Mouse (Mus musculus) forebrain, embryonic 13.5 days (tissue): ENCODE results near the gene Tgfb1. TPM values are rescaled to one million over a fixed set of nuclear protein-coding genes. Genes with fewer than 3 reads are reported as not detected.

ENCODE experiments used
- ATAC-seq: fragments of 200-750 bp; cut with Nextera tagmentation; 2 replicates; pipeline ENCODE4 v1.8.0; 2017
- H3K27ac ChIP-seq: fragments of 300-500 bp; sonication (generic); 2 replicates; pipeline ENCODE4 v1.5.1; 2015; ENCODE audit warnings: inconsistent platforms, mild to moderate bottlenecking, moderate library complexity
- H3K27me3 ChIP-seq: fragments of 300-500 bp; sonication (generic); 2 replicates; pipeline ENCODE4 v1.6.1; 2015; ENCODE audit warnings: mild to moderate bottlenecking, inconsistent platforms
- H3K36me3 ChIP-seq: fragments of 300-500 bp; sonication (generic); 2 replicates; pipeline ENCODE4 v1.6.1; 2015; ENCODE audit warnings: mild to moderate bottlenecking, inconsistent platforms; ENCODE audit not compliant: poor library complexity, severe bottlenecking
- H3K4me1 ChIP-seq: fragments of 300-500 bp; sonication (generic); 2 replicates; pipeline ENCODE4 v1.6.1; 2015; ENCODE audit warnings: inconsistent platforms
- H3K4me2 ChIP-seq: fragments of 300-500 bp; sonication (generic); 2 replicates; pipeline ENCODE4 v1.6.1; 2015; ENCODE audit warnings: inconsistent platforms, mild to moderate bottlenecking, moderate library complexity
- H3K4me3 ChIP-seq: fragments of 300-500 bp; sonication (generic); 2 replicates; pipeline ENCODE4 v1.5.1; 2015; ENCODE audit warnings: mild to moderate bottlenecking, inconsistent platforms
- H3K9ac ChIP-seq: fragments of 300-500 bp; sonication (generic); 2 replicates; pipeline ENCODE4 v1.6.1; 2015; ENCODE audit warnings: mild to moderate bottlenecking, inconsistent platforms
- H3K9me3 ChIP-seq: fragments of 300-500 bp; sonication (generic); replicated peaks from 2 replicates; pipeline ENCODE4 v1.6.1; 2016; ENCODE audit warnings: inconsistent platforms
- WGBS: fragments of 180-500 bp; shearing (Covaris S2); methylation state at CpG from one replicate; pipeline ENCODE4 v1.1.7; 2015; 5-methylcytosine and 5-hydroxymethylcytosine counted together
- polyA plus RNA-seq: library from polyadenylated mRNA; unstranded; fragments of >200 nt; fragmentation: Nextera tagmentation; extraction: Ambion mirVana; gene quantifications from 2 replicates; pipeline ENCODE4 v1.2.1, GENCODE M21; 2015

Tgfb1 gene
- polyA plus RNA-seq, 1 experiment from 2014 or later: 0.34 TPM

GRCm38 (mm10) chr7:25658657-25659472 lies 27.9 kb upstream of the Tgfb1 start, which contains the start of the genes Bckdha and Exosc5:
Bckdha (minus strand) TSS chr7:25658981.
Exosc5 (plus strand) TSS chr7:25659164.
- Histone ChIP-seq H3K9me3 (no peaks in the 10 kb centered on the region), H3K27me3 (no peaks in the 10 kb centered on the region), H3K27ac (no peak within 1 kb of the TSS), H3K4me1 (peaks cover 32% of the 10 kb centered on the region), H3K4me3 (peak within 1 kb of the TSS; percentile 71), H3K36me3 (peaks cover 12% of the 10 kb centered on the region), H3K4me2 (peak within 1 kb of the TSS; percentile 85), H3K9ac (peak within 1 kb of the TSS; percentile 67)
- peak; percentile 98 for ATAC-seq
- 1% methylated on average over 50 of the region's 50 CpGs for WGBS

GRCm38 (mm10) chr7:25666381-25666780 lies 20.4 kb upstream of the Tgfb1 start:
- no peak overlapping the region for H3K4me2 ChIP-seq
- H3K9ac ChIP-seq: no peak overlapping the region
- no peak overlapping the region for H3K4me3 ChIP-seq
- H3K4me1 ChIP-seq: no peaks in the 10 kb centered on the region
- peaks cover 65% of the 10 kb centered on the region for H3K36me3 ChIP-seq
- 90% methylated on average over 8 of the region's 8 CpGs for WGBS
- H3K27ac ChIP-seq: no peak overlapping the region
- H3K9me3 ChIP-seq: no peaks in the 10 kb centered on the region
- no peaks in the 10 kb centered on the region for H3K27me3 ChIP-seq
- no peak for ATAC-seq

GRCm38 (mm10) chr7:25669158-25669557 lies 17.6 kb upstream of the Tgfb1 start:
- WGBS: 90% methylated on average over 10 of the region's 10 CpGs

GRCm38 (mm10) chr7:25669631-25670030 lies 17.2 kb upstream of the Tgfb1 start:
- Histone ChIP-seq H3K4me3 (no peak overlapping the region), H3K4me1 (peaks cover 3% of the 10 kb centered on the region), H3K27ac (no peak overlapping the region), H3K4me2 (no peak overlapping the region), H3K36me3 (peaks cover 45% of the 10 kb centered on the region), H3K9me3 (no peaks in the 10 kb centered on the region), H3K9ac (no peak overlapping the region), H3K27me3 (peaks cover 18% of the 10 kb centered on the region)
- WGBS: 84% methylated on average over 9 of the region's 9 CpGs
- ATAC-seq: no peak

More at GRCm38 (mm10) chr7:25669158-25669557, 17.6 kb upstream of the Tgfb1 start:
- peaks cover 50% of the 10 kb centered on the region for H3K36me3 ChIP-seq
- ATAC-seq: no peak
- H3K27me3 ChIP-seq: peaks cover 13% of the 10 kb centered on the region
- no peak overlapping the region for H3K27ac ChIP-seq
- H3K4me3 ChIP-seq: no peak overlapping the region
- no peaks in the 10 kb centered on the region for H3K9me3 ChIP-seq
- no peaks in the 10 kb centered on the region for H3K4me1 ChIP-seq
- H3K9ac ChIP-seq: no peak overlapping the region
- H3K4me2 ChIP-seq: no peak overlapping the region

- Histone ChIP-seq H3K36me3 (peaks cover 41% of the 10 kb centered on the region), H3K9ac (no peak overlapping the region), H3K9me3 (no peaks in the 10 kb centered on the region), H3K27ac (no peak overlapping the region), H3K4me3 (no peak overlapping the region), H3K4me1 (peaks cover 8% of the 10 kb centered on the region), H3K27me3 (peaks cover 22% of the 10 kb centered on the region), H3K4me2 (no peak overlapping the region)
- 89% methylated on average over 4 of the region's 4 CpGs for whole genome bisulfite sequencing
- no peak for ATAC-seq
Observed at GRCm38 (mm10) chr7:25670096-25670495, 16.7 kb upstream of the Tgfb1 start.

- H3K36me3 ChIP-seq: peaks cover 25% of the 10 kb centered on the region
- WGBS: 78% methylated on average over 2 of the region's 2 CpGs
- H3K27me3 ChIP-seq: peaks cover 30% of the 10 kb centered on the region
- H3K4me2 ChIP-seq: no peak overlapping the region
- peaks cover 21% of the 10 kb centered on the region for H3K4me1 ChIP-seq
- no peak overlapping the region for H3K4me3 ChIP-seq
- no peak for ATAC-seq
- H3K27ac ChIP-seq: no peak overlapping the region
- no peak overlapping the region for H3K9ac ChIP-seq
- H3K9me3 ChIP-seq: no peaks in the 10 kb centered on the region
Observed at GRCm38 (mm10) chr7:25671686-25672085, 15.1 kb upstream of the Tgfb1 start.

GRCm38 (mm10) chr7:25672442-25672841 lies 14.4 kb upstream of the Tgfb1 start:
- Histone ChIP-seq H3K36me3 (peaks cover 21% of the 10 kb centered on the region), H3K4me2 (no peak overlapping the region), H3K9ac (no peak overlapping the region), H3K4me1 (peaks cover 26% of the 10 kb centered on the region), H3K4me3 (no peak overlapping the region), H3K9me3 (no peaks in the 10 kb centered on the region), H3K27me3 (peaks cover 30% of the 10 kb centered on the region), H3K27ac (no peak overlapping the region)
- ATAC-seq: no peak
- 52% methylated on average over 4 of the region's 4 CpGs for WGBS

GRCm38 (mm10) chr7:25674297-25674696 lies 12.5 kb upstream of the Tgfb1 start:
- Histone ChIP-seq H3K27ac (no peak overlapping the region), H3K4me2 (peak overlapping the region; percentile 57), H3K4me3 (peak overlapping the region; percentile 35), H3K36me3 (0 out of 2 replicates have a peak, but pooled peaks cover 3% of the 10 kb centered on the region), H3K9ac (peak overlapping the region; percentile 54; the same call in 1 of the 2 replicates), H3K9me3 (no peaks in the 10 kb centered on the region), H3K4me1 (peaks cover 26% of the 10 kb centered on the region), H3K27me3 (peaks cover 38% of the 10 kb centered on the region)
- 23% methylated on average over 9 of the region's 9 CpGs for WGBS
- ATAC-seq: no peak

GRCm38 (mm10) chr7:25674719-25675300 lies 12.0 kb upstream of the Tgfb1 start, which contains the start of gene Tmem91:
Tmem91 (minus strand) TSS chr7:25675166.
- Histone ChIP-seq H3K9me3 (no peaks in the 10 kb centered on the region), H3K27ac (no peak within 1 kb of the TSS), H3K4me3 (peak within 1 kb of the TSS; percentile 35), H3K4me2 (peak within 1 kb of the TSS; percentile 57), H3K4me1 (peaks cover 26% of the 10 kb centered on the region), H3K36me3 (no peaks in the 10 kb centered on the region), H3K9ac (peak within 1 kb of the TSS; percentile 54), H3K27me3 (peaks cover 38% of the 10 kb centered on the region)
- ATAC-seq: peak; percentile 13; the same call in 1 of the 2 replicates
- WGBS: 2% methylated on average over 29 of the region's 29 CpGs

- Histone ChIP-seq H3K36me3 (no peaks in the 10 kb centered on the region), H3K27me3 (peaks cover 38% of the 10 kb centered on the region), H3K4me3 (no peak overlapping the region), H3K9me3 (no peaks in the 10 kb centered on the region), H3K4me2 (peak overlapping the region; percentile 57; the same call in 1 of the 2 replicates), H3K27ac (no peak overlapping the region), H3K9ac (no peak overlapping the region), H3K4me1 (peaks cover 32% of the 10 kb centered on the region)
- WGBS: 50% methylated on average over 6 of the region's 6 CpGs
- no peak for ATAC-seq
Observed at GRCm38 (mm10) chr7:25675405-25675804, 11.4 kb upstream of the Tgfb1 start.

- no peak overlapping the region for H3K9ac ChIP-seq
- ATAC-seq: peak; percentile 81
- no peaks in the 10 kb centered on the region for H3K9me3 ChIP-seq
- no peaks in the 10 kb centered on the region for H3K36me3 ChIP-seq
- peak overlapping the region; percentile 19; the same call in 1 of the 2 replicates for H3K4me2 ChIP-seq
- H3K27ac ChIP-seq: peak overlapping the region; percentile 89
- H3K4me3 ChIP-seq: no peak overlapping the region
- WGBS: 47% methylated on average over 15 of the region's 15 CpGs
- H3K27me3 ChIP-seq: peaks cover 38% of the 10 kb centered on the region
- H3K4me1 ChIP-seq: peaks cover 35% of the 10 kb centered on the region
Observed at GRCm38 (mm10) chr7:25676085-25676781, 10.6 kb upstream of the Tgfb1 start.

- Histone ChIP-seq H3K4me3 (no peak overlapping the region), H3K4me1 (peaks cover 43% of the 10 kb centered on the region), H3K4me2 (no peak overlapping the region), H3K36me3 (no peaks in the 10 kb centered on the region), H3K9ac (no peak overlapping the region), H3K27ac (peak overlapping the region; percentile 89), H3K9me3 (no peaks in the 10 kb centered on the region), H3K27me3 (peaks cover 38% of the 10 kb centered on the region)
- WGBS: 87% methylated on average over 7 of the region's 7 CpGs
- no peak for ATAC-seq
Observed at GRCm38 (mm10) chr7:25677013-25677412, 9.8 kb upstream of the Tgfb1 start.
